Mouse (Mus musculus) myocyte (in vitro differentiated cells): ENCODE data around the gene Fanca.

Experiments
- MAX ChIP-seq: IDR thresholded peaks from one replicate; pipeline ENCODE4 v1.6.1; 2011; ENCODE audit warnings: low read depth, mild to moderate bottlenecking, control low read depth
- MYOD1 ChIP-seq, 3 experiments: IDR thresholded peaks; one replicate each; pipeline ENCODE4 v1.6.1; 2011; ENCODE audit warnings: control low read depth in 2 of 3, low read depth in 2 of 3, mild to moderate bottlenecking in 2 of 3, moderate library complexity in 1 of 3; ENCODE audit not compliant: insufficient read length in 2 of 3, control insufficient read depth in 1 of 3
- POLR2A ChIP-seq: IDR thresholded peaks from one replicate; pipeline ENCODE4 v1.6.1; 2011; ENCODE audit warnings: low read depth, mild to moderate bottlenecking, control low read depth, moderate library complexity; ENCODE audit not compliant: insufficient read length
- POLR2AphosphoS2 ChIP-seq: IDR thresholded peaks from one replicate; pipeline ENCODE4 v1.6.1; 2011; ENCODE audit warnings: low read depth, control low read depth; ENCODE audit not compliant: insufficient read length
- TCF3 ChIP-seq: IDR thresholded peaks from one replicate; pipeline ENCODE4 v1.6.1; 2011; ENCODE audit warnings: low read depth, control low read depth; ENCODE audit not compliant: insufficient read length
- USF1 ChIP-seq: IDR thresholded peaks from one replicate; pipeline ENCODE4 v1.6.1; 2011; ENCODE audit warnings: low read depth, mild to moderate bottlenecking, control low read depth, moderate library complexity

GRCm38 (mm10) chr8:123352786-123353185, 34.4 kb upstream of the Fanca start:
- TF ChIP-seq USF1 (no peak), MAX (no peak), POLR2A (no peak), POLR2AphosphoS2 (no peak), TCF3 (no peak), MYOD1 (IDR thresholded peaks at IDR 0.05; ENCODE audit: control insufficient read depth in 1 of 3, insufficient read length in 2 of 3, low read depth in 2 of 3) (no peak)
